Mouse (Mus musculus): ENCODE results near the gene Ngef.

GRCm38 (mm10) chr1:87509561-87510165 is 64.0 kb downstream of the Ngef start, which contains the start of gene Neu2:
- TF ChIP-seq POLR2A (IDR thresholded peaks at IDR 0.05; ENCODE audit: extremely low read depth, insufficient read depth, low read length) (no peak), CTCF (IDR thresholded peaks at IDR 0.05; ENCODE audit: extremely low read depth, insufficient read depth, low read length) (no peak)
